Mouse (Mus musculus) testis, adult 2 months (tissue): Measurements from ENCODE around the gene Aamp. TPM values are rescaled to one million over a fixed set of nuclear protein-coding genes. Genes with fewer than 3 reads are reported as not detected.

Experiments used
- H3K27ac ChIP-seq: fragments of 200-500 bp; 2 replicates; pipeline ENCODE4 v1.5.1; 2012; ENCODE audit warnings: low read depth, low read length; ENCODE audit not compliant: control insufficient read depth, insufficient read depth
- H3K27me3 ChIP-seq: fragments of 200-500 bp; 2 replicates; pipeline ENCODE4 v1.6.1; 2012; ENCODE audit warnings: mild to moderate bottlenecking, low read length, moderate library complexity; ENCODE audit not compliant: control insufficient read depth, insufficient read depth
- H3K36me3 ChIP-seq: fragments of 200-500 bp; 2 replicates; pipeline ENCODE4 v1.6.1; 2012; ENCODE audit warnings: mild to moderate bottlenecking, low read length; ENCODE audit not compliant: control insufficient read depth, insufficient read depth
- H3K4me1 ChIP-seq: fragments of 200-500 bp; 2 replicates; pipeline ENCODE4 v1.6.1; 2012; ENCODE audit warnings: low read length; ENCODE audit not compliant: control insufficient read depth, insufficient read depth
- H3K4me3 ChIP-seq: fragments of 200-500 bp; 2 replicates; pipeline ENCODE4 v1.5.1; 2012; ENCODE audit warnings: low read depth, mild to moderate bottlenecking, low read length, moderate library complexity, mixed read lengths; ENCODE audit not compliant: control insufficient read depth
- CTCF ChIP-seq: fragments of 200-500 bp; IDR thresholded peaks from 2 replicates; pipeline ENCODE4 v1.5.1; 2012; ENCODE audit warnings: low read depth, mild to moderate bottlenecking, inconsistent platforms, low read length, moderate library complexity; ENCODE audit not compliant: control insufficient read depth, insufficient read depth, insufficient replicate concordance
- POLR2A ChIP-seq: fragments of 200-500 bp; IDR thresholded peaks from 2 replicates; pipeline ENCODE4 v1.6.1; 2012; ENCODE audit warnings: low read depth, mild to moderate bottlenecking, inconsistent platforms, low read length, moderate library complexity; ENCODE audit not compliant: control insufficient read depth
- polyA plus RNA-seq: library from polyadenylated mRNA; depleted of rRNA; stranded (reverse); fragments of >200 nt; gene quantifications from 2 replicates; pipeline ENCODE4 v1.2.3, GENCODE M21; 2012

Gene Aamp
- polyA plus RNA-seq, 1 experiment: 1,552 TPM

DNA sequence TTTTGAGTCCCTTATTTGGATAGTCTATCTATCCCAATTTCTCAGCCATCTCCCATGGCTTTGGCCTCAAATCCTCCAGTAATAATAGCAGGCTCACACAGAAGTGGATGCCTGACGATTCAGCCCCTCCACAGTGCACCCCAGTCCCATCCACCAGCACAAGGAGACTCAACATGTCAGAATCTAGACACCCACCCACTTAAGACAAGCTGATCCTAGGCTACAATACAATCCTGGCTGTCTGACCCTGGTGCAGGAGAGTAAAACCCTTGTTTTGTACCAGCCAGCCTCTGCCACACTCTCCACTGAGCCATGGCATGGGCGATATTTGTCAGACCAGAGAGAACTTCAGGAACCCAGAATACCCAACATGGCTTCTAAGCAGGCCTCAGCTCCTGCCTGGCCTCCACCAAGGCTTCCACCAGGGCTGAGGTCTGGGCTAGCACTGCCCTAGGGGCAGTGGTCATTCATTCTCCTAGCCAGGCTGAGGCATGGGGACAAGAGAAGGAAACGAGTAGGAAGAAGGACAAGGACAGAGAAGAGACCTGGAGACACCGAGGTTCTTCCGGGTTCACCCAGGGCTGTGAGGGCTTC lies 13.7 kb upstream of the Aamp start:
- Histone ChIP-seq H3K4me3 (no peak overlapping the region), H3K4me1 (peaks cover 5% of the 10 kb centered on the region; the same call in 1 of the 2 replicates), H3K36me3 (no peaks in the 10 kb centered on the region), H3K27ac (no peak overlapping the region), H3K27me3 (no peaks in the 10 kb centered on the region)
- TF ChIP-seq POLR2A: no peak

DNA sequence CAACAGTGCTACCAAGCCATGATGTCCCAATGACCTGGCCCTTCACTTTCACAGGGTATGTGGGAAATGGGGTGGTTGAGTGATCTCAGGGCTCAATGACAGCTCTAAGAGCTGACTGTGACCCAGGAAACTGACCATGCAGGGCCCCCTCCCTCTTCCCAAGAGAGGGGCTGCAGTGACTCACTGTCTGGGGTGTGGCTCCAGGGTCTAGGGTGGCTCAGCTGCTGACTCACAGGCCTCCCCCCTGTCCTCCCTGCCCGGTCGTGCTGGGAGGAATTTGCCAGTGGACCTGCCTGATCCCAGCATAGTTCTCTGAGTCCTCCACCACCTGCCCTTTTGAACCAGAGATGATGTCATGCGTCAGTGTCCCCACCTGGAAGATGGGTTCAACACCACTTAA lies 12.7 kb upstream of the Aamp start:
- TF ChIP-seq POLR2A (no peak), CTCF (no peak)
- Histone ChIP-seq H3K36me3 (no peaks in the 10 kb centered on the region), H3K27me3 (no peaks in the 10 kb centered on the region), H3K4me3 (no peak overlapping the region), H3K4me1 (peaks cover 2% of the 10 kb centered on the region; the same call in 1 of the 2 replicates), H3K27ac (no peak overlapping the region; the same call in 1 of the 2 replicates)

DNA sequence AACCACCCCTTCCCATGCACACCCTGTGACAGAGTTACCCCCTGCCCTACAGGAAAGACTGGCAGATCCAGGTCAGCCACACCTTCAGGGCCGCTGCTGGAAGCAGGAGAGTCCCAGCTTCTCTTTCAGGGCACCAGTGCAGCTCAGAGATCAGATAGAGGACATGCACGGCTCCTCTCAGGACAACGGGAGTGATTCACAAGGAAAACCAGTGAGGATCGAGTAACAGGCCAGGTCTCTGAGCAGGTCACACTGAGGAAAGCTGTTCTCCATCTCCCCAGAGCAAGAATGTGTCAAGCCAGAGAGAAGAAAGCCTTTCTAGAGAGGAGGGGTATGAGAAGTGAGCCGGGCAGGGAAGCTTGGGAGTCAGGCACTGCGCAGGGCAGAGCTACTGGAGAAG lies 11.9 kb upstream of the Aamp start:
- Histone ChIP-seq H3K36me3 (no peaks in the 10 kb centered on the region), H3K27ac (peak overlapping the region; percentile 7), H3K27me3 (no peaks in the 10 kb centered on the region), H3K4me3 (no peak overlapping the region), H3K4me1 (peaks cover 2% of the 10 kb centered on the region; the same call in 1 of the 2 replicates)
- no peak for TF ChIP-seq CTCF
- no peak for TF ChIP-seq POLR2A

DNA sequence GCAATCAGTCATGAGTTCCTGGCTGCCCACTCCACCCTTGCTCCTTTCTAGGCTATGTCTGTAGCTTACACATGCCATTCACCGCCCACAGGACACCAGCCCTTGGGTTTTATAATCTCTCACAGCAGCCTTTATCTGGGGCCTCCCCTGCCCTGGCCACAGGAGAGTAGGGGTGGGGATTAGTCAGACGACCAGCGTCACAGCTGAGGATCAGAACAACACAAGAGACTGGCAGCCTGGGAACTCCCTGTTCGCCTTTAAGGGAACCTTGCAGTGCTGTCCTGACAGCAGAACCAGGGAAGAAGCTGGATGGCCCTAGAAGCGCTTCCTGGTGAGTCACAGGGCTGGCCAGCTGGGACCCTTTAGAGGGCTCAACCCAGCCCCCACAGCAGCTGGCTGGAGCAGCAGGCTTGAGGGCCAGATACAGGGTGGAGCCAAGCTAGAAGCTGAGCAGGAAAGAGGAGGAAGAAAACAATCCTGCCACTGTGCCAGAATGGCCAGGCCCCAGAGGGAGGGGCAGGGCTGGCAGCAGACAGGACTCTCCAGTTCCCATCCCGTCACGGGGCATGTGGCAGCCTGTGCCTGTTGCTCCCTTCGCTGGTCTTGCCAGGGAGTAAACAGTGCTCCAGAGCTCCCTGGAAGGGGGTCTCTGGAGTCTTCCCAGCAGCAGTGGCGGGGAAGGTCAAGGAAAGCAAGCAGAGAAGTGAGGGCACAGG lies 11.1 kb upstream of the Aamp start:
- Histone ChIP-seq H3K27me3 (no peaks in the 10 kb centered on the region), H3K4me3 (no peak overlapping the region), H3K4me1 (peaks cover 2% of the 10 kb centered on the region; the same call in 1 of the 2 replicates), H3K27ac (peak overlapping the region; percentile 55), H3K36me3 (no peaks in the 10 kb centered on the region)
- TF ChIP-seq CTCF (no peak), POLR2A (no peak)

DNA sequence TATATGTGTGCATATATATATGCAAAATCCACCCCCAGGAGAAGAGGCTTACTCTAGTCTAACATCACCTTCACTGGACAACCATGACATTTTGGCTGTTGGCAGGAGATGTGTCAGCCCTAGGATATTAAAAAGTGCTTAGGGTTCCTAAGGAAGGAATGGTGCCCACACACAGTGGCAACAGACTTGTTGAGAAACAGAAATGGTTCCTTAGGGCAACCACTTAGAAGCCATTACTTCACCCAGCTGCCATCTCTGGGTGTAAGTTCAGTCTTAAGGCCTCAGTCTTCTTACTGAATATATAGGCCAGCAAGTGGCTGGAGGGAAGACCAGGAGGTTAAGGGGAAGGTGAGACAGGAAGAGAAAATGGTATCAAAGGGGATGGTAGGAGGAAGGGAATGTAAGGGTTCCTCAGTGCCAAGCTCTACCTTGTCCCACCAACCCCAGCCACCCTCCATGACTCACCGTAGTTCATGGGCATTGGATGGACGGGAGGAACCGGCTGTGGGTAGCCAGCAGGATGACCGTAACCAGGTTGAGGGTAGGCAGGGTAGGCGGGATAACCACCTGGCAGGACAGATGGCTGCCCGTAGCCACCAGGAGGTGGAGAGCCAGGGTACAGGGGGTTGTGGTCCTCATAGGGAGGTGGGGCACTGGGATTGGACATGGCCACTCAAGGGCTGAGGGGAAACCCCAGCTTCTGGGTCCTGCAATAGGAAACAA lies 10.4 kb upstream of the Aamp start:
- H3K27ac ChIP-seq: peak overlapping the region; percentile 1
- H3K4me1 ChIP-seq: peaks cover 2% of the 10 kb centered on the region; the same call in 1 of the 2 replicates
- H3K27me3 ChIP-seq: no peaks in the 10 kb centered on the region
- no peak for TF ChIP-seq CTCF
- TF ChIP-seq POLR2A: no peak
- no peak overlapping the region for H3K4me3 ChIP-seq
- no peaks in the 10 kb centered on the region for H3K36me3 ChIP-seq

DNA sequence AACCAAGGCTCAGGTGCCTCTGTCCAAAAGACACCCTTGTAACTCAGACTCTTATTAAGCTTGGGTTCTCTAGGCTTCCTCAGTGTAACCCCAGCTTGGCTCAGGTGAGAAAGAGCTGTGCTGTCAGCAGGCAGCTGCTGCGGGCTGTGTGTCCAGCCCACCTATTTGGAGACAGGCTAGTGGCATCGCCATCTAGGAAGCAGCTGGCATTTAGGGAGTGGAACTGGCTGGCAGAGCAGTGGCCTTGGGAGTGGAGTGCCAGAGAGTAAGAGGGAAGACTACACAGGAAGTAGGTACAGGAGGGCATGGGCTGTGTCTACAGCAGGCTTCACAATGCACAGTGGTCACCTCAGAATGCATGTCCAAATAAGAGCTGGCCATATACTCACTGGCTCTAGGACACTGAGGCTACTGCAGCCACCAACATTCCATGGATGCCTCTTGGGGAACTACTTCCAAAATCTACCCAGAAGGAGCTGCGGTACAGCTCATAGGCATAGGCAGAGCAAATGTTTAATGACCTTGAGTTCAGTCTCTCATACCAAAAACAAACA lies 9.6 kb upstream of the Aamp start:
- no peaks in the 10 kb centered on the region for H3K36me3 ChIP-seq
- no peak for TF ChIP-seq CTCF
- no peak for TF ChIP-seq POLR2A
- H3K4me1 ChIP-seq: peaks cover 2% of the 10 kb centered on the region; the same call in 1 of the 2 replicates

DNA sequence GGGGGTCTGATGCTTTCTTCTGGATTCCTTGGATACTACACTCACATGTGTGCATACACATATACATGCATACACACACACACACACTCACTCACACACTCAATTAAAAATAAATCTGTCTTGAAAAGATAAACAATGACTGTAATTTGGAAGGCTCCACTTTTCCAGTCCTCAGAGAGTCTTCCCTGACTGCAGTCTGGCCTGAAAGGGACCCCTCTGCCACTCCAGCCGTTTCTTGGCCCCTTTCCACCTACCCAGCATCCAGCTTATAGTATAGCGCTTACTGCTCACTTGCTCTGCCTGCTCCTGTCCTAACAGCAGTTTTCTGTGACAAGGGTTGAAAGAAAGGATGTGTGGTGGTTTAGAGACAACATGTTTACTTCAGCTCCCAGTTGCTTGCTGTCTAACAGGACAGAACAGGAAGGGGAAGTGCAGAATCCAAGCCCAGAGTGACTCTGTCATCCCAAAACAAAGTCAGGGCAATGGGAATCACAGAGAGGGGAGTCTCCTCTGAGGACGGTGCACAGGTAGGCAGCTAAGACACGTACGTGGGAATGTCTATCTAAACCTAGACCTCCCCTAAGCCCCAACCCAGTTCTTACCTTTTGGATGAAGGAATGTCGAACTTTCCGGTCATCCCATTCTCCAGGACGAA lies 8.9 kb upstream of the Aamp start:
- H3K27ac ChIP-seq: no peak overlapping the region
- no peaks in the 10 kb centered on the region for H3K36me3 ChIP-seq
- no peaks in the 10 kb centered on the region for H3K27me3 ChIP-seq
- H3K4me3 ChIP-seq: no peak overlapping the region
- no peak for TF ChIP-seq CTCF
- TF ChIP-seq POLR2A: no peak
- H3K4me1 ChIP-seq: peaks cover 2% of the 10 kb centered on the region; the same call in 1 of the 2 replicates

More for the DNA sequence above, 9.6 kb upstream of the Aamp start:
- Histone ChIP-seq H3K27ac (no peak overlapping the region), H3K4me3 (no peak overlapping the region), H3K27me3 (no peaks in the 10 kb centered on the region)
